Mouse (Mus musculus) heart, adult 2 months (tissue): ENCODE measurements at regions not wholly inside any gene's neighbourhood (a gene's known extent, or its start where the extent isn't known, plus 50 kb on each side); places are given as distances from the start of the nearest gene placed in this dataset.

ENCODE experiments used
- DNase-seq, 2 experiments: peaks; one replicate each; pipeline ENCODE4 v3.0.0; 2021
- H3K27ac ChIP-seq: fragments of 200-600 bp; 2 replicates; pipeline ENCODE4 v1.8.1; 2022
- H3K27me3 ChIP-seq: fragments of 200-500 bp; 2 replicates; pipeline ENCODE4 v1.6.1; 2012; ENCODE audit warnings: mild to moderate bottlenecking, low read length, inconsistent platforms, mixed read lengths; ENCODE audit not compliant: control insufficient read depth, insufficient read depth
- H3K36me3 ChIP-seq: fragments of 200-500 bp; 2 replicates; pipeline ENCODE4 v1.6.1; 2012; ENCODE audit warnings: low read length, inconsistent platforms; ENCODE audit not compliant: control insufficient read depth, insufficient read depth
- H3K4me1 ChIP-seq: fragments of 200-500 bp; 2 replicates; pipeline ENCODE4 v1.6.1; 2011; ENCODE audit warnings: low read length; ENCODE audit not compliant: control insufficient read depth, insufficient read depth
- H3K4me3 ChIP-seq: fragments of 200-600 bp; 2 replicates; pipeline ENCODE4 v1.8.1; 2022
- H3K79me2 ChIP-seq: fragments of 200-500 bp; replicated peaks from 2 replicates; pipeline ENCODE4 v1.6.1; 2012; ENCODE audit warnings: mild to moderate bottlenecking, inconsistent platforms, low read length, moderate library complexity, mixed read lengths; ENCODE audit not compliant: control insufficient read depth, insufficient read depth
- H3K9ac ChIP-seq: fragments of 200-500 bp; 2 replicates; pipeline ENCODE4 v1.6.1; 2012; ENCODE audit warnings: low read depth, mild to moderate bottlenecking, control low read depth, inconsistent platforms, low read length, mixed read lengths
- CTCF ChIP-seq: fragments of 200-600 bp; IDR thresholded peaks from 2 replicates; pipeline ENCODE4 v1.8.1; 2022; ENCODE audit warnings: antibody characterized with exemption, mild to moderate bottlenecking, moderate library complexity
- EP300 ChIP-seq: fragments of 200-500 bp; IDR thresholded peaks from 2 replicates; pipeline ENCODE4 v1.6.1; 2011; ENCODE audit warnings: low read depth, low read length, control low read depth; ENCODE audit not compliant: insufficient read depth
- POLR2A ChIP-seq: fragments of 200-500 bp; IDR thresholded peaks from 2 replicates; pipeline ENCODE4 v1.6.1; 2011; ENCODE audit warnings: mild to moderate bottlenecking, low read depth, low read length, control low read depth; ENCODE audit not compliant: insufficient read depth
- WGBS: fragments of 180-500 bp; shearing (Covaris S2); methylation state at CpG from one replicate; pipeline ENCODE4 v1.1.7; 2018; 5-methylcytosine and 5-hydroxymethylcytosine counted together
- intact Hi-C: fragments of 180-260 bp; cut with DNase I; formaldehyde crosslinking; loops from one replicate; pipeline ENCODE4 v1.15.1; 2025

DNA sequence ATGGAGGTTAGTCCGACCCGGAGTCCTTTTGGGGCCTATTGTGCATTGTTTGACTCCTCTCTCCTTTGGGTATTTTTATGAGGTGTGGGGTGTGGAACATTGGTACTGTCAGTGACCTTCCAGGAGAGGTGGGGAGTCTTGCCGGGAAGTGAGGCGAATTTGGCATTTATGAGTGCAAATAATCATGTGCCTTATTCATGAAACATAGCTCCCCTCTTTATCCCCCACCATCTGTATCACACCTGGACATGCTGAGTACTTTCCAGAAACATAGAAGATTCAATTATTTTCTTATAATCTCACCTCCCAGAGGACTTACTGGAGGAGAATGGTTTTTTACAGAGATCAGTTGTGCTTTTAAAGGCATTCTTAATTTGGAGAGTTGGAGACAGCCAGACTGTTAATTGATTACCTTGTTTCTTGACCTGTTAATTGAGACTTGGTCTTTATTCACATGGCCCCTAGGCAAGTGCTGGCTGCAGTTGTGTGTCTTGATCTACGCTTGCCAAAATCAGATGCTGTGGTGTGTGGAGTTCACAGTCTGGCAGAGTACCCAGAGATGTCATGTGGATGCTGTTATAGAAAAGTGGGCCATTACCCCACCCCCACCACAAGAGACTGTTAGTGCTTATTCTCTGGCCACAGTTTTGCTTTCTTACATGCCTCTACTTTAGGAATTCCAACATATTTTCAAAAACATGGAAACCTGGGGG lies 215.5 kb downstream of the Slc30a10 start:
- Histone ChIP-seq H3K36me3 (no peaks in the 10 kb centered on the region), H3K27me3 (no peaks in the 10 kb centered on the region), H3K9ac (no peak overlapping the region), H3K4me3 (no peak overlapping the region), H3K4me1 (no peaks in the 10 kb centered on the region), H3K27ac (no peak overlapping the region), H3K79me2 (no peaks in the 10 kb centered on the region)
- TF ChIP-seq CTCF, result no peak
- TF ChIP-seq EP300, result no peak
- TF ChIP-seq POLR2A, result no peak
- 85% methylated on average over 5 of the region's 5 CpGs for WGBS
- intact Hi-C loops, result no loop called here
- no peak for DNase-seq

DNA sequence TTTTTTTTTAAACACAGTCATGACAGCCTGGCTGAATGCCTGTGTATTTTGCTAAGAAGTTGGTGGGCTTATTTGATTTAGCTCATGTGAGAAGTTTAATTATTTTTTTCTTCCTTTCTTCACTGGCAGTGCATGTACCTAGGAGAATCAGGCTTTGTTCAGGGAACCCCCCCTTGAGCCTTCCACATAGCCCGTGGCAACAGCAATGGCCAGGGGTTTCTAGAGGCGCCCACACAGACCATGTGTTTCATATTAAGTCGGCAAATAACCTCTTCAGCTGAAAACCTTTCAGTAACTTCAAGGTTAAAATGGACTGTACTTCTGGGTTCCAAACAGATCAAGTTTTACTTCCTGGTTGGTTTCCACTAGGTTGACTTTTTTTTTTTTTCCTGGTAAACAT lies 218.3 kb downstream of the Slc30a10 start:
- intact Hi-C loops, result no loop called here
- Histone ChIP-seq H3K4me3 (no peak overlapping the region), H3K27me3 (0 out of 2 replicates have a peak, but pooled peaks cover 2% of the 10 kb centered on the region), H3K27ac (no peak overlapping the region), H3K4me1 (no peaks in the 10 kb centered on the region), H3K36me3 (no peaks in the 10 kb centered on the region), H3K79me2 (no peaks in the 10 kb centered on the region), H3K9ac (no peak overlapping the region)
- TF ChIP-seq CTCF (no peak), EP300 (no peak), POLR2A (no peak)
- no peak for DNase-seq
- 68% methylated on average over 3 of the region's 3 CpGs for WGBS

DNA sequence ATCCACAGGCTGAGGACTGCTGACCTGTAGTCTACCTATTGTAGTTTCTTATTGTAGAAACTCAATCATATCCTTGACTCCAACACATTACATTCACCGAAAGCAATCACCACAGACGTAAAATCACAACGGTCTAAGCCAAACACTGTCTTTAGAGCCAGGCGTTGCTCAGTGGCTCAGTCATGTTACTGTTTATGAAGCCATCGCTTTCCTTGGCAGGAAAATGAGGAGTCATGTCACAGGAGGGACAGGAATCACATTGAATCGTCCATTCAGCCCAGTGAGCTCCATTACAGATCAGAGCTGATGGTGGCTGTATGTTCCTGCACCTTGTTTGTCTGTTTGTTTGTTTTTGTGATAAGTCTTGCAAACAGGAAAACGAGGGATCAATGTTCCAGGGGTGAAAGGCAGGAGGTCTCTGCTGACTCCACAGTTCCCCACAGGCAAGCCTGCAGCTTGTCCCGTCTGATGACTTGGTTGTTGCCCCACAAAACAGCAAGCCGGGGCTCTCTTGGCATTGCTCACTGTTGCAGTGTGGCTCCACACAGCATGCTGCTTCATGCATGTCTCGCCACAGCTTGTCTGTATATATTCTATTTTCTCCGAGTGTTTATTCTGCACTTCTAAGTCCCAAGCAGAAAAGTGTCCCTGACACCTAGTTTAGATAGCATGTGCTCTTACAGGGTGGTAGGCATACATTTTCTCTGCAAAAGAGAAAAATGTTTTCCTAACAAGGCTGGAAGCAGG lies 221.2 kb downstream of the Slc30a10 start:
- Histone ChIP-seq H3K36me3 (no peaks in the 10 kb centered on the region), H3K27me3 (0 out of 2 replicates have a peak, but pooled peaks cover 2% of the 10 kb centered on the region), H3K27ac (no peak overlapping the region), H3K79me2 (no peaks in the 10 kb centered on the region), H3K9ac (no peak overlapping the region), H3K4me3 (no peak overlapping the region), H3K4me1 (no peaks in the 10 kb centered on the region)
- intact Hi-C loops, result no loop called here
- no peak for DNase-seq
- TF ChIP-seq POLR2A, result no peak
- no peak for TF ChIP-seq EP300
- TF ChIP-seq CTCF, result no peak
- 71% methylated on average over 11 of the region's 11 CpGs for whole genome bisulfite sequencing

DNA sequence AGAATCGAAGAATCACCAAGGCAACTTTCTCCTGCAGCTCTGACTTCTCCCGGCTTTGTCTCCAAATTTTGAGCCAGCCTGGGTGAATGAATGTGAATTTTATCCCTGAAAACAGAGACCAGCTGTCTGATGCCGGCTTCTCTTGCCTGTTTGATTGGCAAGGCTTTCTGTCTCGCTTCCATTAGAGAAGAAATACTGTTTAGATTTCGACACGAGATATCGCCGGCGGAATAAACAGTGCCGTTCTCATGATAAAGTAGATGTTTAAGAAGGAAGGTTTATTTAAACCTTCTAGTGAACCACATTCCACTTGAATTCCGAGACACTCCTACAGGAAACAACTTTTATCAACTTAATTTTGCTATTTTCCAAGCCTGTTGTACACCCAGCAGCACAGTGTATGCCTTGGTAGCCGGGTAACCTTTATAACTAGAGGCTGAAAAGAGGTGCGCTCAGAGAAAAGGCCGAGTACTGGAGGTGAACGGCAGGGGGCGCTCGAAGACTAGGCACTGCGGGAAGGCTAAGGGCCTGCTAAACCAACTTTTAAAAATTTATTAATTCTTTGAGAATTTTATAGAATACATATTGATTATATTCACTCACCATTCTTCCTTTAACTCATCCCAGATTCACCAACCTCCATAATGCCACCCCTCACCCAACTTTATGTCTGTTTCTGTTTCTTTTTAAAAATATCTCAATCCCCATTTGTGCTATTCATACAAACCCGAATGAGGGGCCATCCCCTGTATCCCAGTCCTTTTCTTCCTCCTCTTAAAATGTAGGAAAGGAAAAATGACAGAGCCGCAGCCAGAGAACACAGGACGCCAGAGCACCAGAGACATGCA lies 227.2 kb downstream of the Slc30a10 start:
- H3K9ac ChIP-seq, result no peak overlapping the region
- H3K4me1 ChIP-seq, result no peaks in the 10 kb centered on the region
- H3K27me3 ChIP-seq, result no peaks in the 10 kb centered on the region
- H3K27ac ChIP-seq, result no peak overlapping the region
- H3K36me3 ChIP-seq, result no peaks in the 10 kb centered on the region
- H3K4me3 ChIP-seq, result no peak overlapping the region
- no peaks in the 10 kb centered on the region for H3K79me2 ChIP-seq
- TF ChIP-seq POLR2A (no peak), CTCF (peak; percentile 97), EP300 (peak; percentile 36; the same call in 1 of the 2 replicates)
- 36% methylated on average over 21 of the region's 21 CpGs for WGBS
- peak; percentile 59 to 83 for DNase-seq
- intact Hi-C loops, result loop anchor here (1.0 to 2.0 kb wide), 2 partner anchors 135 to 1040 kb away; no protein-coding TSS in a partner anchor

DNA sequence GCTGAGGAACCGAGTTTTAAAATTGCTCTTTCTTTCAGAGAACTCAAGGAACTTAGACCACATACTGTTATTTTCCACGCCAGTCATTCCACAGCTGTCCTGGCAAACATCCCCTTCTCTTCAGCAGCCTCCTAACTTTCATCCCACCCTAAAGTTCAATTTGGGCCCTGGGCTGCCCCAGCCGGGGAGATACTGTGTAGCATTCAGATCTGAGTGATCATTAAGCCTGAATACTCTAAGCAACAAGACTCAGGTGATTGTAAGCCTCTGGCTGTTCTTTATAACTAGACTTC lies 227.8 kb downstream of the Slc30a10 start:
- DNase-seq, result peak in 1 of 2 experiments; percentile 5
- intact Hi-C loops, result loop anchor here (1.0 to 2.0 kb wide), 2 partner anchors 136 to 1040 kb away; no protein-coding TSS in a partner anchor
- no peak for TF ChIP-seq CTCF
- TF ChIP-seq POLR2A, result no peak
- TF ChIP-seq EP300, result no peak
- H3K4me1 ChIP-seq, result no peaks in the 10 kb centered on the region
- H3K4me3 ChIP-seq, result no peak overlapping the region
- no peaks in the 10 kb centered on the region for H3K27me3 ChIP-seq
- no peaks in the 10 kb centered on the region for H3K79me2 ChIP-seq
- 78% methylated on average over 3 of the region's 3 CpGs for WGBS
- no peak overlapping the region for H3K9ac ChIP-seq
- H3K36me3 ChIP-seq, result no peaks in the 10 kb centered on the region
- no peak overlapping the region for H3K27ac ChIP-seq

DNA sequence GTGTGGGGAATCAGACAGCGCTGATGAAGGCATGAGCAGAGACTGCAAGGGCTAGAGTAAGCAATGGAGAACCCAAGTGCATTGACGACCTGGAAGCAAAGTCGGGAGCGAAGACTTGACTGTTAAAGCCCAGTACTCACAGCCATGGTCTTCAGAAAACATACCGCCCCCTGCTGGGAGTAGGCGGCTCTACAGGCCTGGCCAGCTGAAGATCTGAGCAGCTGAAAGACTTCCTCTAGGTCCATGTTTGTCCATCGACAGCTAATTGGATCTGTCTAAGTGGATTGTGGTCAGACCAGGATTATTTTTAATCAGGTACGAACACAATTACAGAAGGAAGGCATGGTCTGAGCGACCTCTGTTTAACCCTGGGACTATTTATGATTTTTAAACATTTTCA lies 230.0 kb downstream of the Slc30a10 start:
- intact Hi-C loops, result no loop called here
- H3K27me3 ChIP-seq, result no peaks in the 10 kb centered on the region
- H3K36me3 ChIP-seq, result no peaks in the 10 kb centered on the region
- no peak overlapping the region for H3K4me3 ChIP-seq
- H3K4me1 ChIP-seq, result no peaks in the 10 kb centered on the region
- peak in 1 of 2 experiments; percentile 31 for DNase-seq
- H3K9ac ChIP-seq, result no peak overlapping the region
- TF ChIP-seq POLR2A (no peak), CTCF (peak; percentile 66)
- 81% methylated on average over 9 of the region's 9 CpGs for WGBS
- H3K79me2 ChIP-seq, result no peaks in the 10 kb centered on the region
- no peak overlapping the region for H3K27ac ChIP-seq
